Mouse (Mus musculus) brain, embryonic 14.5 days (tissue): ENCODE results near the gene Mctp1. TPM values are rescaled to one million over a fixed set of nuclear protein-coding genes. Genes with fewer than 3 reads are reported as not detected.
"Not testable (repeated sequence)": the region's sequence is repeated elsewhere in the genome, so short reads cannot be mapped to it uniquely, and the experiment has no call there.

Experiments
- DNase-seq: peaks from one replicate; pipeline ENCODE4 v3.0.0-alpha.2; 2011; ENCODE audit warnings: low read depth
- CTCF ChIP-seq: fragments of 200-500 bp; IDR thresholded peaks from 2 replicates; pipeline ENCODE4 v1.5.1; 2012; ENCODE audit warnings: inconsistent platforms, mild to moderate bottlenecking, moderate library complexity, borderline replicate concordance; ENCODE audit not compliant: insufficient read depth, insufficient read length; ENCODE audit errors: extremely low read depth
- POLR2A ChIP-seq: fragments of 200-500 bp; IDR thresholded peaks from 2 replicates; pipeline ENCODE4 v1.6.1; 2012; ENCODE audit warnings: mild to moderate bottlenecking, inconsistent platforms, borderline replicate concordance; ENCODE audit not compliant: poor library complexity, insufficient read depth, insufficient read length, severe bottlenecking; ENCODE audit errors: extremely low read depth
- polyA plus RNA-seq: library from polyadenylated mRNA; depleted of rRNA; stranded (reverse); fragments of >200 nt; gene quantifications from 2 replicates; pipeline ENCODE4 v1.2.3, GENCODE M21; 2012

The Mctp1 gene
- polyA plus RNA-seq, 1 experiment: 2.9 TPM

GRCm38 (mm10) chr13:76421075-76421474 is 36.7 kb downstream of the Mctp1 start:
- TF ChIP-seq POLR2A (no peak), CTCF (no peak)
- no peak for DNase-seq

- TF ChIP-seq CTCF (no peak), POLR2A (no peak)
- no peak for DNase-seq
Measured at GRCm38 (mm10) chr13:76422124-76422523, 37.8 kb downstream of the Mctp1 start.

GRCm38 (mm10) chr13:76429456-76429855 is 45.1 kb downstream of the Mctp1 start:
- no peak for TF ChIP-seq POLR2A
- TF ChIP-seq CTCF: no peak
- no peak for DNase-seq

GRCm38 (mm10) chr13:76429927-76430326 is 45.6 kb downstream of the Mctp1 start:
- no peak for DNase-seq
- TF ChIP-seq POLR2A: no peak

- TF ChIP-seq CTCF (no peak), POLR2A (no peak)
Measured at GRCm38 (mm10) chr13:76431946-76432345, 47.6 kb downstream of the Mctp1 start.

GRCm38 (mm10) chr13:76433438-76433837 is 49.1 kb downstream of the Mctp1 start:
- no peak for DNase-seq
- TF ChIP-seq CTCF (no peak), POLR2A (no peak)

More at GRCm38 (mm10) chr13:76431946-76432345, 47.6 kb downstream of the Mctp1 start:
- DNase-seq: no peak

- TF ChIP-seq CTCF: no peak
- no peak for DNase-seq
Measured at GRCm38 (mm10) chr13:76436426-76436825, 52.1 kb downstream of the Mctp1 start.

- DNase-seq: no peak
Measured at GRCm38 (mm10) chr13:76438765-76439164, 54.4 kb downstream of the Mctp1 start.

GRCm38 (mm10) chr13:76446059-76446458 is 61.7 kb downstream of the Mctp1 start:
- TF ChIP-seq POLR2A (no peak), CTCF (no peak)
- DNase-seq: no peak

More at GRCm38 (mm10) chr13:76438765-76439164, 54.4 kb downstream of the Mctp1 start:
- TF ChIP-seq CTCF: no peak
- no peak for TF ChIP-seq POLR2A

GRCm38 (mm10) chr13:76447528-76447927 is 63.2 kb downstream of the Mctp1 start:
- TF ChIP-seq POLR2A (no peak), CTCF (no peak)
- no peak for DNase-seq

- DNase-seq: not testable (repeated sequence)
Measured at GRCm38 (mm10) chr13:76451526-76451925, 67.2 kb downstream of the Mctp1 start.

- TF ChIP-seq POLR2A (no peak), CTCF (no peak)
- DNase-seq: no peak
Measured at GRCm38 (mm10) chr13:76481601-76482000, 97.3 kb downstream of the Mctp1 start.

- TF ChIP-seq POLR2A (no peak), CTCF (no peak)
- no peak for DNase-seq
Measured at GRCm38 (mm10) chr13:76482998-76483397, 98.7 kb downstream of the Mctp1 start.
